Mouse (Mus musculus) neural tube, embryonic 10.5 days (tissue): ENCODE results near the gene Olfr1316.

Source experiments
- DNase-seq: peaks from one replicate; pipeline ENCODE4 v3.0.0-alpha.2; 2017; ENCODE audit warnings: low spot score; ENCODE audit errors: extremely low spot score

The Olfr1316 gene

DNA sequence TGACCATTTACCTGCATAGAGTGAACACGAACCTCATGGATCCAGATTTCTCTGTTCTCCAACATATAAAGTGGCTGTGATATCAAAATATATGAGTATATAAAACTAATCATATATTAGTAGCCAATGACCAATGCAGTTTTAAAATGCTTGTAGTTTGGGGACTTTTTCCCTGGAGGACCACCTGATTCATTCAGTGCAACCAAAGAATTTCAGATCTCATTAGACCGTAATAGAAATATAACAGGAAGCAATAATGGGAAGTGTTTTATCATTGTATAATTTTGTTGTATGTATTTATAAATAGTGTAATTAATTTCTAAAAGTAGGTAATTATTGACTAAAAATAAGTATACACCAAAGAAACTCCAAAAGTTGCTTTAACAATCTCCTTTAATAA, at the start of gene Olfr1316:
Olfr1316 (minus strand) TSS at position 101 of the 400 bp plus-strand sequence.
- DNase-seq: no peak

DNA sequence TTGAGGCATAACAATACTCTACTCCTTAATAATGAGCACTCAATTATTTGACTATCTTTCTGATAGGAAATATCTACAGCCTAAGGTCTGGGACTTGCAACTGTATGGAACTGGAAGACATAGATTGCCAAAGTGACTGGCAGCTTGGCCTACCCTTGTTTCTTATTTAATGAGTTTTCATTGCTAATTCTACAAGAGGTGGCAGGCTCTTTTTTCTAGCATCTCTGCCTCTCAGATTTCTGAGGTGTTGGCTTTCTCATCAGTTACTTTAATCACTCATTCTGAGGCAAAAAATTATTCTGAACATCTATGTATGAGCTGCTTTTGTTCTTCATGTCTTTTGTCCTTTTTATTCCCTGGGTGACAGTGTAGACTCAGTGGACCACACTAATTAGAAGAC, 19.1 kb upstream of the Olfr1316 start, which contains the start of gene Olfr1318:
Olfr1318 (plus strand) TSS at position 301 of the 400 bp plus-strand sequence.
- DNase-seq: no peak

DNA sequence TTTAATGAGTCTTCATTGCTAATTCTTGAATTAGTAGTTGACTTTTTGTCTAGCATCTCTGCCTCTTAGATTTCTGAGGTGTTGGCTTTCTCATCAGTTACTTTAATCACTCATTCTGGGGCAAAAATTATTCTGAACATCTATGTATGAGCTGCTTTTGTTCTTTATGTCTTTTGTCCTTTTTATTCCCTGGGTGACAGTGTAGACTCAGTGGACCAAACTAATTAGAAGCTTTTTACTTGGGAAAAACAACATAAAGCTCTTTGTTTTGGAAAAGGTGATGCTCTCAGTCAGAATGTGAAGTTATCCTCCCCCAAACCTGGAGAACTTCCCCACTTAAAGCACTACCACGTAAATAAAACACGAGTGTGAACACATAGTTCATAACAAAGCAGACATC, 5.3 kb upstream of the Olfr1316 start, which contains the start of gene Olfr1317:
Olfr1317 (plus strand) TSS at position 301 of the 400 bp plus-strand sequence.
- DNase-seq: no peak

DNA sequence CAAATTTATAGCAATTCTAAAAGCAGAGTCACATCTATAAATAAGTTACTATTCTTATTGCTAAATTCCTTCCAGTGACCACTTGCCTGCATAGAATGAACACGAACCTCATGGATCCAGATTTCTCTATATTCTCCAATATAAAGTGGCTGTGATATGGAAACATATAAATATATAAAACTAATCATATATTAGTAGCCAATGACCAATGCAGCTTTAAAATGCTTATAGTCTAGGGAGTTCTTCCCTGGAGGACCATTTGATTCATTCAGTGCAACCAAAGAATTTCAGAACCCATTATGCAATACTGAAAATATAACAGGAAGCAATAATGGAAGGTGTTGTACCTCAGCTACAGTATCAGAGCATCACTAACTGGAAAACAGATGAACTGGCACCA, 19.4 kb downstream of the Olfr1316 start, which contains the start of gene Olfr1315-ps1:
Olfr1315-ps1 (minus strand) TSS at position 101 of the 400 bp plus-strand sequence.
- no peak for DNase-seq

DNA sequence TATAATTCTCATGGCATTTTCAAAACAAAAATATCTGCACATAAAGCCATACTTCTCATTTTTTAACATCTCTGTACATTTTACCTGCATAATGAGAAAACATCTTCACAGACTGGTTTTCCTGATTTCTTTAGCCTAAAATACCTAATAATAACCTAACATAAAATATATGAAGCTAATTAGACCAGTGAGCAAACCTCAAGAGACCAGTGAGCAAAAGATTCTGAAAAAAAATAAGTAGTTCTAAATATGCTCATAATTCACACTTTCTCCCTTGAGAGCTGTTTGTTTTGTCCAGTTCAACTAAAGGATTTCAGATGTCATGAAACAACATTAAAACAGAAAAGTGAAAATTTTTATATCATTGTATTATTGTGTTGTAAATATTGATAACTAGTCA, 38.1 kb downstream of the Olfr1316 start, which contains the start of gene Olfr1314:
Olfr1314 (minus strand) TSS at position 101 of the 400 bp plus-strand sequence.
- DNase-seq: no peak

DNA sequence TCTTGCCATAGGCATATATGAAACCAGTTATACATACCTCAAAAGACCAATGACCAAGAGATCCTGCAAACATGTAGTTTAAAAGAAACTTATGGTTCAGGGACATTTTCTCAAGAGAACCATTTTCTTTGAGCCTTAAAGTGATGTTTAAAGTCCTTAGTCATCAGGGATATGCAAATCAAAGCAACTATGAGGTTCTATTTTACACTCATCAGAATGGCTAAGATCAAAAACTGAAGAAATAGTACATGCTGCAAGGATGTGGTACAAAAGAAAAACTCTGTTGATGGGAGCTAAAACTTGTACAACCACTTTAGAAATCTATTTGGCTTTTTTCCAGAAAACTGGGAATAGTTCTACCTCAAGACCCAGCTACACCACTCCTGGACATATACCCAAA, 57.0 kb downstream of the Olfr1316 start, which contains the start of gene Olfr1313:
Olfr1313 (minus strand) TSS at position 101 of the 400 bp plus-strand sequence.
- no peak for DNase-seq
